Mouse (Mus musculus) brain, embryonic 14.5 days (tissue): ENCODE measurements around the gene Gimap4.

Source experiments
- CTCF ChIP-seq: fragments of 200-500 bp; IDR thresholded peaks from 2 replicates; pipeline ENCODE4 v1.5.1; 2012; ENCODE audit warnings: inconsistent platforms, mild to moderate bottlenecking, moderate library complexity, borderline replicate concordance; ENCODE audit not compliant: insufficient read depth, insufficient read length; ENCODE audit errors: extremely low read depth
- POLR2A ChIP-seq: fragments of 200-500 bp; IDR thresholded peaks from 2 replicates; pipeline ENCODE4 v1.6.1; 2012; ENCODE audit warnings: mild to moderate bottlenecking, inconsistent platforms, borderline replicate concordance; ENCODE audit not compliant: poor library complexity, insufficient read depth, insufficient read length, severe bottlenecking; ENCODE audit errors: extremely low read depth

DNA sequence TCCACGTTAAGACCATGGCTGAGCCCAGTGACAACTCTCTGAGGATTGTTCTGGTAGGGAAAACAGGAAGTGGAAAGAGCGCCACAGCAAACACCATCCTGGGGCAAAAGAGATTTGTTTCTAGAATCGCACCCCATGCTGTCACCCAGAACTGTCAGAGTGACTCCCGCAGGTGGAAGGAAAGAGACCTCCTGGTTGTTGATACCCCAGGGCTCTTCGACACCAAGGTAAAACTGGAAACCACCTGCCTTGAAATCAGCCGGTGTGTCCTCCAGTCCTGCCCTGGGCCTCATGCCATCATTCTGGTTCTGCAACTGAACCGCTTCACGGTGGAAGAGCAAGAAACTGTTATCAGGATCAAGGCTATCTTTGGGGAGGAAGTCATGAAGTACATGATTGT, 39.1 kb downstream of the Gimap4 start:
- TF ChIP-seq CTCF (no peak), POLR2A (no peak)
